Mouse (Mus musculus): ENCODE results near the gene Tgfbr2.

The Tgfbr2 gene

GRCm38 (mm10) chr9:116189831-116190230, 14.7 kb upstream of the Tgfbr2 start:
- Histone ChIP-seq H3K36me3 (ENCODE audit: insufficient read depth, low read length) (no peaks in the 10 kb centered on the region), H3K27me3 (ENCODE audit: insufficient read depth, low read length) (no peaks in the 10 kb centered on the region), H3K4me1 (replicated peaks; ENCODE audit: low read depth, low read length) (peaks cover 6% of the 10 kb centered on the region), H3K4me3 (replicated peaks; ENCODE audit: low read length) (no peak overlapping the region), H3K9me3 (ENCODE audit: low read length) (no peaks in the 10 kb centered on the region)
- TF ChIP-seq CTCF (conservative IDR thresholded peaks at IDR 0.05; ENCODE audit: low read length) (no peak), NANOG (IDR thresholded peaks at IDR 0.05; ENCODE audit: borderline replicate concordance, low read length) (no peak), POU5F1 (IDR thresholded peaks at IDR 0.05; ENCODE audit: borderline replicate concordance, low read length) (no peak)

GRCm38 (mm10) chr9:116188952-116189666, 13.9 kb upstream of the Tgfbr2 start:
- Histone ChIP-seq H3K4me1 (replicated peaks; ENCODE audit: low read depth, low read length) (peaks cover 6% of the 10 kb centered on the region), H3K36me3 (ENCODE audit: insufficient read depth, low read length) (no peaks in the 10 kb centered on the region), H3K9me3 (ENCODE audit: low read length) (no peaks in the 10 kb centered on the region), H3K27me3 (ENCODE audit: insufficient read depth, low read length) (no peaks in the 10 kb centered on the region), H3K4me3 (replicated peaks; ENCODE audit: low read length) (no peak overlapping the region)
- no peak for TF ChIP-seq CTCF (conservative IDR thresholded peaks at IDR 0.05; ENCODE audit: low read length)
- no peak for TF ChIP-seq POU5F1 (IDR thresholded peaks at IDR 0.05; ENCODE audit: borderline replicate concordance, low read length)
- TF ChIP-seq NANOG (IDR thresholded peaks at IDR 0.05; ENCODE audit: borderline replicate concordance, low read length), result no peak

- Histone ChIP-seq H3K9me3 (ENCODE audit: low read length) (no peaks in the 10 kb centered on the region), H3K36me3 (ENCODE audit: insufficient read depth, low read length) (no peaks in the 10 kb centered on the region), H3K27me3 (ENCODE audit: insufficient read depth, low read length) (no peaks in the 10 kb centered on the region), H3K4me3 (replicated peaks; ENCODE audit: low read length) (no peak overlapping the region), H3K4me1 (replicated peaks; ENCODE audit: low read depth, low read length) (no peaks in the 10 kb centered on the region)
- TF ChIP-seq POU5F1 (IDR thresholded peaks at IDR 0.05; ENCODE audit: borderline replicate concordance, low read length) (no peak), NANOG (IDR thresholded peaks at IDR 0.05; ENCODE audit: borderline replicate concordance, low read length) (no peak)
These were observed 12.1 kb upstream of the Tgfbr2 start for GRCm38 (mm10) chr9:116187181-116187731.

GRCm38 (mm10) chr9:116184903-116185302, 9.7 kb upstream of the Tgfbr2 start:
- H3K4me1 ChIP-seq (replicated peaks; ENCODE audit: low read depth, low read length), result no peaks in the 10 kb centered on the region
- H3K36me3 ChIP-seq (ENCODE audit: insufficient read depth, low read length), result no peaks in the 10 kb centered on the region
- TF ChIP-seq CTCF (conservative IDR thresholded peaks at IDR 0.05; ENCODE audit: low read length) (no peak), NANOG (IDR thresholded peaks at IDR 0.05; ENCODE audit: borderline replicate concordance, low read length) (no peak), POU5F1 (IDR thresholded peaks at IDR 0.05; ENCODE audit: borderline replicate concordance, low read length) (no peak)
- no peaks in the 10 kb centered on the region for H3K9me3 ChIP-seq (ENCODE audit: low read length)
- no peak overlapping the region for H3K4me3 ChIP-seq (replicated peaks; ENCODE audit: low read length)
- H3K27me3 ChIP-seq (ENCODE audit: insufficient read depth, low read length), result no peaks in the 10 kb centered on the region

- no peaks in the 10 kb centered on the region for H3K9me3 ChIP-seq (ENCODE audit: low read length)
- H3K4me3 ChIP-seq (replicated peaks; ENCODE audit: low read length), result no peak overlapping the region
- H3K4me1 ChIP-seq (replicated peaks; ENCODE audit: low read depth, low read length), result no peaks in the 10 kb centered on the region
- no peaks in the 10 kb centered on the region for H3K36me3 ChIP-seq (ENCODE audit: insufficient read depth, low read length)
- 0 out of 2 replicates have a peak, but pooled peaks cover 2% of the 10 kb centered on the region for H3K27me3 ChIP-seq (ENCODE audit: insufficient read depth, low read length)
- TF ChIP-seq POU5F1 (IDR thresholded peaks at IDR 0.05; ENCODE audit: borderline replicate concordance, low read length), result no peak
- no peak for TF ChIP-seq NANOG (IDR thresholded peaks at IDR 0.05; ENCODE audit: borderline replicate concordance, low read length)
- TF ChIP-seq CTCF (conservative IDR thresholded peaks at IDR 0.05; ENCODE audit: low read length), result no peak
These were observed 7.9 kb upstream of the Tgfbr2 start for GRCm38 (mm10) chr9:116183035-116183434.

- H3K9me3 ChIP-seq (ENCODE audit: low read length), result no peaks in the 10 kb centered on the region
- H3K4me3 ChIP-seq (replicated peaks; ENCODE audit: low read length), result no peak overlapping the region
- TF ChIP-seq CTCF (conservative IDR thresholded peaks at IDR 0.05; ENCODE audit: low read length) (no peak), POU5F1 (IDR thresholded peaks at IDR 0.05; ENCODE audit: borderline replicate concordance, low read length) (no peak), NANOG (IDR thresholded peaks at IDR 0.05; ENCODE audit: borderline replicate concordance, low read length) (no peak)
- H3K4me1 ChIP-seq (replicated peaks; ENCODE audit: low read depth, low read length), result no peaks in the 10 kb centered on the region
- peaks cover 10% of the 10 kb centered on the region for H3K27me3 ChIP-seq (ENCODE audit: insufficient read depth, low read length)
- H3K36me3 ChIP-seq (ENCODE audit: insufficient read depth, low read length), result no peaks in the 10 kb centered on the region
These were observed 6.4 kb upstream of the Tgfbr2 start for GRCm38 (mm10) chr9:116181608-116182007.

- H3K36me3 ChIP-seq (ENCODE audit: insufficient read depth, low read length), result no peaks in the 10 kb centered on the region
- no peaks in the 10 kb centered on the region for H3K9me3 ChIP-seq (ENCODE audit: low read length)
- peaks cover 41% of the 10 kb centered on the region for H3K27me3 ChIP-seq (ENCODE audit: insufficient read depth, low read length)
- peaks cover 14% of the 10 kb centered on the region for H3K4me1 ChIP-seq (replicated peaks; ENCODE audit: low read depth, low read length)
- TF ChIP-seq NANOG (IDR thresholded peaks at IDR 0.05; ENCODE audit: borderline replicate concordance, low read length), result no peak
- TF ChIP-seq CTCF (conservative IDR thresholded peaks at IDR 0.05; ENCODE audit: low read length), result no peak
- no peak for TF ChIP-seq POU5F1 (IDR thresholded peaks at IDR 0.05; ENCODE audit: borderline replicate concordance, low read length)
- no peak overlapping the region for H3K4me3 ChIP-seq (replicated peaks; ENCODE audit: low read length)
These were observed 3.0 kb upstream of the Tgfbr2 start for GRCm38 (mm10) chr9:116178151-116178550.

GRCm38 (mm10) chr9:116177108-116177507, 1.9 kb upstream of the Tgfbr2 start:
- Histone ChIP-seq H3K9me3 (ENCODE audit: low read length) (no peaks in the 10 kb centered on the region), H3K4me1 (replicated peaks; ENCODE audit: low read depth, low read length) (peaks cover 14% of the 10 kb centered on the region)
- TF ChIP-seq CTCF (conservative IDR thresholded peaks at IDR 0.05; ENCODE audit: low read length) (no peak), NANOG (IDR thresholded peaks at IDR 0.05; ENCODE audit: borderline replicate concordance, low read length) (no peak), POU5F1 (IDR thresholded peaks at IDR 0.05; ENCODE audit: borderline replicate concordance, low read length) (no peak)

More at GRCm38 (mm10) chr9:116177108-116177507, 1.9 kb upstream of the Tgfbr2 start:
- H3K27me3 ChIP-seq (ENCODE audit: insufficient read depth, low read length), result peaks cover 41% of the 10 kb centered on the region
- H3K4me3 ChIP-seq (replicated peaks; ENCODE audit: low read length), result no peak overlapping the region
- H3K36me3 ChIP-seq (ENCODE audit: insufficient read depth, low read length), result no peaks in the 10 kb centered on the region
